Mouse (Mus musculus) right cerebral cortex, postnatal 14 days (tissue): ENCODE data around the gene Lrp1.
A peak's percentile ranks its signal among the peaks of the same experiment; 100 is the strongest.

Source experiments
- DNase-seq: peaks from one replicate; pipeline ENCODE4 v3.0.0; 2022

The Lrp1 gene

DNA sequence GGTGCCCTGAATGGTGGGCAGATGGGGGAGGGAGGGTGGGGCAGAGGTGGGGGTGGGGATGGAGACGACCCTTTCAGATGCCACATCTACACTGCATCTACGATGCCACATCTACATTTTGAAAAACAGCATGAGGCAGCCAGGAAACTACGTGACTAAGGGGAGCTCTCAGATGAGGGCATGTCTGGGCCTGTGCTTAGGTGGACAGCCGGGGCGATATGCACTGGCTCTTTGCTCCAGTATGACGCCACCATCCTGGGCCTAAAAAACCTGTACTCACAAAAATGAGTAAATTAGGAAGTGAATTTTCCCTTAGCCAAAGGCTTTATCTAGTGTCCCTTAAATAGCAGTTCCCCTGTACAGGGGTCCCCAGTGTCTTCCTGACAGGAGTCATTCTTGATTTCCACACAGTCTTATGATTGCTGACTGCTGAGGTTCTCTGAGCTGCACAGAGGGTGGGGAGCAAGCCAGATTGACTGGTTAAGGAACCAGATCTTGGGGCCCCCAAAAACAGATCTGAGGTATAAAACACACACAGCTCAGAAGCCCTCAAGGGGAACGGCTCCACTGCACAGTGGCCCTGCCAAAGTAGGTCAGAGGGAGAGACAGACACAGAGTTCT is 30.0 kb downstream of the Lrp1 start:
- DNase-seq: no peak

GRCm38 (mm10) chr10:127590256-127590655 is 30.7 kb downstream of the Lrp1 start:
- DNase-seq: no peak

- no peak for DNase-seq
Measured at GRCm38 (mm10) chr10:127587776-127588175, 33.2 kb downstream of the Lrp1 start.

DNA sequence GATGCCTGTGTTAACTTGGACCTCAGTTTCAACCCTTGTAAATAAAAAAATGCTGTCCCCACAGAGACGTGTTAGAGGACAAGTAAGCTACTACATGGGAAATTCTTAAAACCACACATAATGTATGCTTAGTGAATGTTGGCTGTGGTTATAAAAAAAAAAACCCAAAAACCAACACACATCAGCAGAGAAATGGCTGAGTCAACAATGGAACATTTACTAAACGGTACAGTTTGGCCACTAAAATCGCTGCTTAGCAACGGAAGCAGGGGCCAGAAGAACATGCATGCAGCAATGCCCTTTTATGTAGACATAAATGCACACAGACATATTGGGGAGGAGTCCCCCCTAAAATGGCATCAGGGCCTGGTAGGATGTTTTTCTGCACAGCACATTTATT is 34.7 kb downstream of the Lrp1 start:
- DNase-seq: no peak

- no peak for DNase-seq
Measured at GRCm38 (mm10) chr10:127585598-127585997, 35.4 kb downstream of the Lrp1 start.

DNA sequence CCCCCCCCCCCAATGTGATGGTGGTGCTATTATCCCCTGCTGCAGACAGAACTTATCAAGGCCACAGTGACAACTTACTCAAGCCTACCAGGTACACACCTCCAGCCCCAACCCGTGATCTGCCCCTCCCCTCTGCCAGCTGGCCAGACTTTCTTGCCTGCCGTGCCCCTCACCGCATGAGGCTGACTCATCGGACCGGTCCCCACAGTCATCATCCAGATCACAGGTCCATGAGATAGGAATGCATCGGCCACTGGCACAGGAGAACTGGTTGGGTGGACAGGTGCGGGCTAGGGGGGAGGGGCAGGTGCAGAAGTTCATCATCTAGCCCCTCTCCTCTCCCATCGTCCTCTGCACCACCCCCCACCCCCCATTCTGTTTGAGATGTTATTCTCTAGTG is 37.3 kb downstream of the Lrp1 start:
- no peak for DNase-seq

GRCm38 (mm10) chr10:127581291-127581690 is 39.7 kb downstream of the Lrp1 start:
- DNase-seq: no peak

GRCm38 (mm10) chr10:127577982-127578381 is 43.0 kb downstream of the Lrp1 start:
- no peak for DNase-seq

DNA sequence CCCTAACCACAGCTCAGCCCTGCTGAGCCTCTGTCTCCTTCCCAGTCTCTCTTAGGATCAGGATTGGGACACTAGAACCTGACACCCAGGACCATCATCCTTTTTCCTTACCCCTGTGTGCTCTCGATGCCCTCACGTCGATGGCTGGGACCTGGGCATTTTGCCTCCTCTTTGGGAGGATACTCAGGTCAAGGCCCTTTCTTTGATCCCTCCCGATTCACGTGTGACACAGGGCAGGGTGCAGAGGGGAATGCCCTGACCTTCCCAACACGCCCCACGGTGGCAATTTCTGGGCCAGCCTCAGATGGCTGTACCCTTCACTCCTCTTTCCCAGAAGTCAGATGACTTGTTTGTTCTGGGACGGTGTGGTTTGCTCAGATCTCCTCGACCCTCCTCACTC is 43.8 kb downstream of the Lrp1 start:
- DNase-seq: no peak

GRCm38 (mm10) chr10:127576381-127576961 is 44.5 kb downstream of the Lrp1 start:
- DNase-seq: peak; percentile 67

DNA sequence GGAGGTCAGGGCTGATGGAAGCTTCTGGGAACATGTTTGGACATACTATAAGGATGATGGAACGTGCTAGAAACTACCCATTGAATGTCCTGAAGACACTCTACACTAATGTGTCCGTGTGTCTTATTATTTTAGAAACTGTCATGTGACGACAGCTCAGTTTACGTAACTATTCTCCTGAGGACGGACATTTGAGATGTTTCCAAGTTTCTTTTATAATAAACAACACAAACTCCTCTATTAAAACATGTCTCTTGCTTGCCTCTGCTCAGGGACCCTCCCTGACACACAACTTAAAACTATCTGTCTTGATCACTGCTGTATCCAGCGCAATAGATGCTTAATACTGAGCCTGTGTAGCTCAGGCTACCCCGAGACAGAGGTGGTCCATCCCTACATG is 45.2 kb downstream of the Lrp1 start:
- no peak for DNase-seq

GRCm38 (mm10) chr10:127572281-127572680 is 48.7 kb downstream of the Lrp1 start:
- no peak for DNase-seq

GRCm38 (mm10) chr10:127570937-127571641 is 49.9 kb downstream of the Lrp1 start:
- DNase-seq: no peak

GRCm38 (mm10) chr10:127570384-127570783 is 50.6 kb downstream of the Lrp1 start:
- DNase-seq: no peak

GRCm38 (mm10) chr10:127569450-127569849 is 51.5 kb downstream of the Lrp1 start:
- peak; percentile 69 for DNase-seq

- no peak for DNase-seq
Measured at GRCm38 (mm10) chr10:127566553-127567326, 54.2 kb downstream of the Lrp1 start.

DNA sequence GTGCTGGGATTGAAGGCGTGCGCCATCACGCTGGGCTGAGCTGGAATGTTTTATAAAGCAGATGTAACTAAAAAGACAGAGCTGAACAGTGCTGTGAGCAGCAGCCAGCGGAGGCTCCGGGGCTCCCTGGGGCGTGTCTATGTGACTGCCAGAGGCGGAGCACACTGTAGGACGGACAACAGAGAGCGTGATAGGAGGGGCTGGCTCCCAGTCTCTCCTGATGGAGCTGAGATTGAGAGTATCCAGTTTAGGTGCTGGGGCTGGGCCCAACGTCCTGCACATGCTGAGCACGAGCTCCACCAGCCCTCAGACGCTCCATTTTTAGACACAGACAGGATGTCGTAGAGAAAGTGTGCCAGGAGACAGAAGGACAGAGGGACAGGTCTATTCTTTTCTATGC is 56.6 kb downstream of the Lrp1 start:
- peak; percentile 42 for DNase-seq

- no peak for DNase-seq
Measured at GRCm38 (mm10) chr10:127563840-127564239, 57.1 kb downstream of the Lrp1 start.

DNA sequence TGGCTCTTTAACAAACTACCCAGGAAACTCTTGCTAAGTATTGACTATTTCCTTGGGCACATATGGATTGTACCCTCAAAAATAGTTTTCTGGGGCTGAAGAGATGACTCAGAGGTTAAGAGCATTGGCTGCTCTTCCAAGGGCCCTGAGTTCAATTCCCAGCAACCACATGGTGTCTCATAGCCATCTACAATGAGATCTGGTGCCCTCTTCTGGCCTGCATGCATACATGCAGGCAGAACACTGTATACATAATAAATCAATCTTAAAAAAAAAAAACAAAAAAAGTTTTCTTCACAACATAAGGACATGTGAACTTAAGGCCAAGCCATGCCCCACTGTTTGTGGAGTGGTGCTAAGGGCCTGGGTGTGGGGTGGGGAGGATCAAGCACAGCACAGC is 59.8 kb downstream of the Lrp1 start:
- no peak for DNase-seq

DNA sequence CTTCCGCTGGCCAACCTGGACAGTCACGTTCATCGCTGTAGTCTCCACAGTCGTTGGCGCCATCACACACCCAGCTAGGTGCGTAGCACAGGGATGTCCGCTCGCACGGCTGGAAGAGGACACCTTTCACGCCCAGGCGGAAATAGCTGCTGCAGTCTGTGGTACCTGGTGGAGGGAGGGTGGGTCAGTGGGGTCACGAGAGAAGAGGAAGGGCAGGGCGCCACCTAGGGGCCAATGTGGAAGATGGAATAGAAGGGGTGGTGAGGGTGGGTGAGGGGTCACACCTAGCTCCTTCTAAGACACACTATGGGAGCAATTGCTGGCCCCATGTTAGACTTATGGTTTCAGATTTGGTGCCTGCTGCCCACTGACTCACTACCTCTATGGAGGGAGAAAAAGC is 63.6 kb downstream of the Lrp1 start:
- no peak for DNase-seq

DNA sequence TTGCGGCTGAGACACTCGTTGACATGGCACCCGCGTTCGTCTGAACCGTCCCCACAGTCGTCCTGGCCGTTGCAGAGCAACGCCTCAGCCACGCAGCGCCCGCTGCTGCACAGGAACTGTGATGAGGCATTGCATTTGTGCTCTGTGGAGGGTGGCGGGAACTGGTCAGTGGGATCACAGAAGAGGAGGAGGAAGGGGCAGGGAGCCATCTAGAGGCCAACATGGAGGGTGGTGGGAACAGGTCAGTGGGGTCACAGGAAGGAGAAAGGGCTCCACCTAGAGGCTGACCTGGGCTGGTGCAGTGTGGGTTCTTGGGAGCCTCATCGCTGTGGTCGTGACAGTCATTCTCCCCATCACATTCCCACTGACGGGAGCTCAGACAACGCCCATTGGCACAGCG is 65.2 kb downstream of the Lrp1 start:
- no peak for DNase-seq

- DNase-seq: no peak
Measured at GRCm38 (mm10) chr10:127549892-127550291, 71.1 kb downstream of the Lrp1 start.

DNA sequence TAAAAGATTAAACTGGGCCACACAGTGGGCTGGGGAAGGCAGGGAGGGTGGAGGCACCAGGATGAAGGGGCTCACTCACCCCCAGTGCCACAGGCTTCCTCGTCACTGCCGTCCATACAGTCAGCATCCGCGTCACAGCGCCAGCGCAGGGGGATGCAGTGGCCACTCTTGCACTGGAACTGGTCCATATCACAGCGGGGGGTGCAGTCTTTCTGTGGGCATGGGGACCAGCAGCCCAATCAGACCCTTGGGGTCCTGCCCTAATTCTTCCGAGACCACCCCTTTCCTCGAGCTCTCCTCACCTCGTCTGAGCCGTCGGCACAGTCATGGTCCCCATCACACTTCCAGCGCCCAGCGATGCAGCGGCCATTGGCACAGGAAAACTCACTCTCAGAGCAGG is 72.7 kb downstream of the Lrp1 start:
- no peak for DNase-seq

GRCm38 (mm10) chr10:127546505-127546904 is 74.4 kb downstream of the Lrp1 start:
- no peak for DNase-seq
